Mouse (Mus musculus): ENCODE measurements around the gene Fggy.

Gene Fggy

DNA sequence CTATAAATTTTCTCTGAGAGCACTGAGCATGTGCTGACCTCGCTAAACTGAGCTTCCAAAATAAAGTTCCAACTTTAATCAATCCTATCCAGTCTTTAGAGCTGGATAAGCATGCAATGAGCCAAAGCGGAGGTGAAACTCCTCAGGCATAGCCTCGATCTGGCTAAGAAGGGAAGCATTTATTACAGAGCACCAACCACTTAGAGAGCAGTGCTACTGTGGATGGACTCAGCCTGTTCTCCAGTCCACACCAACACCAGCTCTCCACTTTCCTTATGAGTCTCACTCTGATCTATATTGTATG is 306.1 kb downstream of the Fggy start:
- in situ Hi-C loops (cut with MboI; ENCODE audit: low pct_unique_long_range_greater_than_20kb in 1 of 2, low sequenced_read_pairs in 2 of 2, unreplicated experiment in 1 of 2) = no loop called here

DNA sequence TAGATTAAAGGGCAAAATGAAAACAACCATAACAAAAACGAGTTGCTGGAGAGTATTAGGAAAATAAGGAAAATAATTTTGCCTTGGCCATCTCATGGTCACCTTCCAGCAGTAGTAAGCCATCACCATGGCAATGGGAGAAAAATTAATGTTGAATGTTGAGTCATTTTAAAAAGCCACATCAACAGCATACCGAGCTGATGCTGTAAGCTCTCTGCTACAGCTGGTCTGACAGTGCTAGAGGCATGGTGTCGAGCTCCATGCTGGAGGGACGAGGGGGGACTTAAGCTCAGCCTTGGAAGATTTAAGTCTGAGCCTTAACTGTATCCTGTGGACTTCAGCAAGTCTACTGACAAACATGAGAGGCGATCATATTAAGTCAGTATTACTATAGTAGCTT is 307.9 kb downstream of the Fggy start:
- in situ Hi-C loops (cut with MboI; ENCODE audit: low pct_unique_long_range_greater_than_20kb in 1 of 2, low sequenced_read_pairs in 2 of 2, unreplicated experiment in 1 of 2) = no loop called here

DNA sequence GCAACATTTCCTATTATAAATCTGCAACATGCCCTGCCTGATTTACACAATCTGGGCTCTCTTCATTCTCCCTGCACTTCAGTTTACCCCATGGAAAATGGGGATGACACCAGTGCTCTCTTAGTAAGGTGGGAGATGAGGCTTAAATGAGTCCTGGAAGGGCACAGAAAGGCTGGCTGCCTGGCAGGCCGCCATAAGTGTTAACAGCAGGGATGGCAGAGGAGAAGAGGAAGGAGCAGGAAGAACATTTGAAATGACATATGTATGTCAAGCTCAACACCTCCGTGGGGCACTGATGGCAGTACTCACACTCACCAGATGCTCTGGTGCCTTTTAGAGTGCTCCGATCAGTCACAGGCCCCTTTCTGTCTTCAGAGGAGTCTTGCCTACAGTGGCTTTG is 308.6 kb downstream of the Fggy start:
- in situ Hi-C loops (cut with MboI; ENCODE audit: low pct_unique_long_range_greater_than_20kb in 1 of 2, low sequenced_read_pairs in 2 of 2, unreplicated experiment in 1 of 2) = no loop called here

DNA sequence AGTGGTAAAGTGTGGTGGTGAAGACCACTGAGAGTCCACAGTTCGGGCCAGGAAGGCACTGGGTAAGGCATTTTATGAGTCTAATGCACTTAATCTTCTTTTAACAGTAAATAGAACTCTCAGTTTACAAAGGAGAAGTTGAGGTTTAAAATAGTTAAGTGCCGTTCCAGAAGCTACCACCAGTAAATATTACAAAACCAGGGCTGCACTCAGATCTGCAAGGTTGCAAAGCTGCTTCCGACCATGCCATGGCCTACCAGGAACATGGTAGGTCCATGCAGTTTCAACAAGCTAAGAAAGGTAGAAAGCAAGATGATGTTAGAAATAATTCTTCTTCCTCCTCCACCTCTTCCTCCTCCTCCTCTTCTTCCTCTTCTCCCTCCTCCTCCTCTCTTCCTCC is 309.8 kb downstream of the Fggy start:
- in situ Hi-C loops (cut with MboI; ENCODE audit: low pct_unique_long_range_greater_than_20kb in 1 of 2, low sequenced_read_pairs in 2 of 2, unreplicated experiment in 1 of 2) = no loop called here

DNA sequence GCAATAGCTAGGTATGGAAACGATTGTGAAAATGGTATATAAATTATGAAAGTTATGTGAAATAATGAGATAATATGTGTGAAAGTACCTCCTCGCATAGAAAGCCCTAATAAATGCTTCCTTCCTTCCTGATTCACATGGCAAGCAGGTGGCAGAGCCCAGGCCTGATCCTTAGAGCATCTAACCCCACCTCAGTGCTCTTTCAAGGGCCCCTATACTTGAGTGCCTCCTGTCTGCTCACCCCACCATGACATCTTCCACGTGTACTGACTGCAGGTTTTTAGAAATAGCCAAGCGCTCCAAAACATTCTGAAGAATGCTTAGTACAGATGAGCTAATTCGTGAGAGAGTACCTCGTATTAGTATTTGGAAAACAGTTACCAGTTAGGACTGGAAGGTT is 311.0 kb downstream of the Fggy start:
- in situ Hi-C loops (cut with MboI; ENCODE audit: low pct_unique_long_range_greater_than_20kb in 1 of 2, low sequenced_read_pairs in 2 of 2, unreplicated experiment in 1 of 2) = no loop called here

DNA sequence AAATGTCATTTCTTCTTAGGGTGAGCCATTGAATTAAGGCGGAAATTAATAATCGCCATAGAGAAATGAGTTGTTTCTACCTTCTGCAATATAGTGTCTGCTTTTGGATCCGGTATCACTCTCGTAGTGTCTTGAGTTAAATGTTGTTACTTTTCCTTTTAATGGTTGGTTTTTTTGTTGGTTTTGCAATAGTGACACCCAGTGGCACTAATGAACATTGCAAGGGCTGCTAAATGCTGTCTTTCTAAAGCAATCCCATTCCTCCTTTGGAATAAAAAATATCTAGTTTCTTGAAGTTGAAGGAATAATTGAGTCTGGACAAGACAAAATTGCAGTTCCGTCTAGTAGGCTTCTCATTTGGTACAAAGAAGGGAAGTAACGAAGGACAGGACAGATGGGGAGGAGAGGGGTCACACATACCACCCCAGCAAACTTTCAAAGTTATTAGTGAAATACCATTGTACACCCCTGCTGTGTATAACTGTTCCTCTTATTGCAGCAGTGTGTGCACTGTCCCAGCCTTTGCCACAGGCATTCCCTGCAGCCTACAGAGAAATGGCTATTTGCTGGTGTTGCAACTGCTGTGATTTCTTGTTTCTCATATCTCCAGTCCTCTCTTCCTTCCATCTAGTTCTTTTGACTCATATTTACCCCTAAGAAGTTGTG is 314.0 kb downstream of the Fggy start:
- in situ Hi-C loops (cut with MboI; ENCODE audit: low pct_unique_long_range_greater_than_20kb in 1 of 2, low sequenced_read_pairs in 2 of 2, unreplicated experiment in 1 of 2) = no loop called here

DNA sequence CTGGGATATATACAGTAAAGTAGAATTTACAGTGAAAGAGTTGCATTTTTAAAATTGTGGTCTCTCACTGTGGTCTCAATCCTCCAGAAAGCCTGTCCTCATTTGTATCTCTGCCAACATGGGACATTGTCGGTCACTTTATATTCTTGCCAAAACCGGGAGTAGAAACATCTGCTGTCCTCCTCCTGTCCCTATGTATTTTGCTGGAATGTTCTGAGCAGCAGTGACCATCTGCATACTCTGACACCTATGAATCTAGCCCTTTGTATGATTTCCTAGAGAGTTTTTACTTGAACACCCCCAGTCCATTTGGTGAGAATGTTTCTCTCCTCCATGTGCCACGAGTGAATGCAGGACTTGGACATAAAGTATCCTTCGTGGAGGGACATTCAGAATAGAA is 318.6 kb downstream of the Fggy start:
- in situ Hi-C loops (cut with MboI; ENCODE audit: low pct_unique_long_range_greater_than_20kb in 1 of 2, low sequenced_read_pairs in 2 of 2, unreplicated experiment in 1 of 2) = no loop called here

DNA sequence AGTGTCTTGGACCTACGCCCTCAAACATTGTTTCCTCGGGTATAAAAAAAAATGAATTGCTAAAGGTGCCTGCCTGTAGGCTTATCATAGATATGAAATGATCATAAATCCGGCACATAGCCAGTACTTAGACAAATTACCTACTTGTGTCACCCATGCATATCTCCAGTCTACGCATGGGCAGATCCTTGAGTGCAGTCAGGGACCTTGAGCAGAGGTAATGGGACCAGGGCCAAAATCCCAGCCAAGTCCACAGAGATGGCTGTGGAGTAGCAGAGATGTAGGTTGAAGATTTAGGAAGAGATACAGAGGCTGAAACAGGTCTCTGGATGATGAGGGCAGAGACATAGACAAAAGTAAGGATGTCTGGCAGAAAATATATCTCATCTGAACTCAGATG is 320.1 kb downstream of the Fggy start:
- in situ Hi-C loops (cut with MboI; ENCODE audit: low pct_unique_long_range_greater_than_20kb in 1 of 2, low sequenced_read_pairs in 2 of 2, unreplicated experiment in 1 of 2) = no loop called here

DNA sequence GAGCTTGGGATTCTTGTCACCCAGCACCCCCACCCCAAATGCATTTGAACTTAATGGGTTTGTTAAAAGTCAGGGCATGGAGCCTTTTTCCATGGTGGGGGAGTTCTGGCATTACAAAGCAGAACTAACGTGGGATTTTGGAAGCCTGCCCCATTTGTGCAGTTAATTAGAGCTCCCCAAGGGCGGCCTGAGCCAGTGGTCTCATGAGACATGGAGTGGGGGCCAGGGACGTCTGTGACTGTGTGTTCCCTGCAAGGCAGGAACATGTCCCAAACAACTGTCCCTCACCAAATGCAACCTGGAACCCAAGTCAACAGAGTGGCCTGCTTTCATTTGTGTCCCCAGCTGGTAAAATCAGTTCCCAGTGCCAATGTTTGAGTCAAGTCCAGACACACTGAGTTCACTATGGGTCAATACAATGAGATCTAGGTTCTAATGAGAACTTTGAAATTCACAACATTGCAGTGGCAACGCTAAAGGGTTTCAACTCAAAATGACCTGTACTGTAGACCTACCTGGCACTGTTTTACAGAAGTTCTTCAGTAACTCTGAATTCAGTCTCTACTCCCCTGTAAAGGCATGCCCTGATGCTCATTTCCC is 324.5 kb downstream of the Fggy start:
- in situ Hi-C loops (cut with MboI; ENCODE audit: low pct_unique_long_range_greater_than_20kb in 1 of 2, low sequenced_read_pairs in 2 of 2, unreplicated experiment in 1 of 2) = no loop called here

DNA sequence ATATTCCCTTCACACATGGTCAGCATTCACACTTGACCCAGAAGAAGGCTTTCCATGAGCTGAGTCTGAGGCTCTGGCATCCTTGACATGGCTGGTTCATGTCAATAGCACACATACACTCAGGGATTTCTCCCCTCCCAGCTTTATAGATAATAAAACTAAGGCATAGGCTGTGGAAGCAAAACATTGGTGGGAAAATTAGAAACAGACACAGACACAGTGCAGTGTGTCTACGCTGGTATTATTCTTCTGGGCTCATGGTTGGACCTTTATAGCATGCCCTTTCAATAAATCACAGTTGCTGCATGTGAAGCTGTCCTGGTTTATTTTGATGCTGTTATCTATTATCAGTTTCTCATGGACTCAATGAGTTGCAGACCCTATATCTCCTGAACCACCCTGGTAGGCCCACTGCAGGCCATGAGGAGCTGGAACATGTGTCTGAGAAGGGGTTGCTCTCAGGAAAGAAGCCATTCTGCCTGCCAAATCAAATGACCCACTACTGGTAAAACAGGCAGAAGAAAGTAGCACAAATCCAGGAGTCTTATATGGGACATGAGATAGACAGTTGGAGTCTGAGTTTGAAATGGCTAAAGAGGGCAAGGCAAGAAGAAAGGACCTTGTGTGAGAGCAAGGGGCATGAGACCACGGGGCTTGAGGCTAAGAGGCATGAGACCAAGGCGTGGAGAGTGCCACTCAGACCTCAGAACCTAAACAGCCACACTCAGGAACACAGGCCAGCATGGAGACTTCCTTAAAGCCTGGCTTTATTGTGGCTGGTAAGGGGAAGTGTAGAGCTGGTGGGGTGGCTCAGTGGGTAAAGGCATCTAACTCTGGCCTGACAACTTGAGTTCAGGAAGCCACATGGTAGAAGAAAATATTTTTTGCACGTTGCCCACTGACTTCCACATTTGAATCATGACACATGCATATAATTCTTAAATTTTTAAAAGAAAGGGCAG is 327.2 kb downstream of the Fggy start:
- in situ Hi-C loops (cut with MboI; ENCODE audit: low pct_unique_long_range_greater_than_20kb in 1 of 2, low sequenced_read_pairs in 2 of 2, unreplicated experiment in 1 of 2) = no loop called here

DNA sequence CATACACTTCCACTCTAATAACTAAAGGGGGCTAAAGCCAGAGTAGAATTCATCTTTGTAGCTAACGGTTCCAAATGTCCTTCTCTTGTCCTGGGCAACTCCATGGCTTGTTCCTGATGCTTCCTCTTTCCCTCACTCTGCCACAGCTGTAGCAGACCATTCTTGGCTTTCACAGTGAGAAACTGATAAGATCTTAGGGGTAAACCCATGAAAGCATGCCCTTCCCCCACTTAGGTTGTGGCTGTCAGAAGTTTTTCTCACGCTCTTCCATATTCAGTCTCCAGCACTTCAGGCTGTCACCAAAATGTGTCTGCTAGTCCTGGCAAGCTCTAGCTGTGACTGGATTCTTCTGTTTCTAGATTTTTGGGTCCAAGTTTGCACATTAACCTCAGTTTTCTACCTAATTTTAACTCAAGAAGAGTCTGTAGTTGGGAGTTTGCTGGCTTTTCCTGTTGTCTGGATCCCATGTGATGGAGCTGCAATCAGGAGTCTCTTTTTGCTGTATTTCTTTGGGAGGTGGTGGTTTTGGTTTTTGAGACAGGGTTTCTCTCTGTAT is 338.0 kb downstream of the Fggy start:
- in situ Hi-C loops (cut with MboI; ENCODE audit: low pct_unique_long_range_greater_than_20kb in 1 of 2, low sequenced_read_pairs in 2 of 2, unreplicated experiment in 1 of 2) = no loop called here

DNA sequence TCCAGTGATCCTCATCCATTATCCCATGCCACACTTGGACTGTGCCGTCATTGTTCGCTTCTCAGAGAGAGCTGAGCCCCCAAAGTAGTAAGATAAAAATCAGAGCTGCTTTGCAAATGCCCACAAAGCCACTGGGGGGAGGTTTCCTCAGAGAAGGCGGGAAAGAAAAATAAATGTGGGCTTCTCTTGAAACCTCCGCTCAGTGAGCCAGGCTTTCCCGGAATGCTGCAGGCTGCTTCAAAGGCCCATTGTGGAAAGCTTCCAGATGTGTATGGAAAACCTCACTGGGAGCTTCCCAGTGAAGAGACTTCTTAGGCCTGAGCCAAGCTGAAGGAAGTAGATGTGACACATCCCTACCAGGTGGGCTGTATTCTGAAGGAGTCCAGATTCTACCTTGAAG is 339.3 kb downstream of the Fggy start:
- in situ Hi-C loops (cut with MboI; ENCODE audit: low pct_unique_long_range_greater_than_20kb in 1 of 2, low sequenced_read_pairs in 2 of 2, unreplicated experiment in 1 of 2) = no loop called here

DNA sequence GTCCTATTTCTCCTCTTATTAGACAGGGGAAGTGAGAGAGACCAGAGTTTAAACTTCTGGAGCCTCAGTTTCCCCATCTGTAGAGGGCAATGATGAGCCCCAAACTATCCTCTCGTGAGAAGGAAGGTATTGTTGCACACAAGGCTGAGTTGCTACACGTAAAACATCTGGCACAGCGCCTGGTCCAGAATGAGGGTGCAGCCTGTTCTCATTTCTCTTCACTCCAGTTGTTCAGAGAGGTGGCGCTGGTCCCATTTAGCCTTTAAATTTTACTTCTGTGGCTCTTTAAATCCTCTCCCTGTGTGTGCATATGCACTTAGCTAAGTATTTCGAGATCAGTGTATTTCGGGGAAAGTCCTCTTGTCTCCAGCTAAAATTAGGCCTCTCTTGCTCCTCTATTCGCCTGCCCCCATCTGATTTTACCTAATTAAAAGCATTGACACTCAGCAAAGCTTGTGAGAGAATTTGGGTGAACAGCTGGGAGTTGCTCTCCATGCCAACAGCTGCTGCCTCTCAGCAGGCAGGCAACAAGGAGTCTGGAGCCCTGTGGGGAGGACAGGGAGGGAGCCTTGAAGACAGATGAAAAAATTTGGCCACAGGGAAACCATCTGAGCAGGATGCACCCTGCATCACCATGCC is 340.0 kb downstream of the Fggy start:
- in situ Hi-C loops (cut with MboI; ENCODE audit: low pct_unique_long_range_greater_than_20kb in 1 of 2, low sequenced_read_pairs in 2 of 2, unreplicated experiment in 1 of 2) = no loop called here

DNA sequence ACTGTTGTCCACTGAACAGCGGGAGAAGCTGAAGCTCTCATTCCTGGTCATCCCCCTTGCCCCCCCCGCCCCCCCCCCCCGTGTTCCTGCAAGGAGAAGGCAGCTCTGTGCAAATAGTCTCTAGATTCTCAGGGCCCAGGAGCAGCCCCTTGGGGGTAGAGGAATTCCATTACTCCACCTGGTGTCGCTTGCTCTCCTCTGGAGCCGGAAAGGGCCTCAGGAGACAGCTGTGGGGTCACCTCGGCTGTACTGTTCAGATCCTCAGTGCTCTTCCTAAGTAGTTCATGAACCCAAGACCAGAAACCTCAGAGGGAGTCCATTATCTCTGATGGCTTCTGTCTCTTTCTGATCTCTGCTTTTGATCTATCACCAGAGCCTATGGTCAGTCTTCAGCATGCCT is 341.4 kb downstream of the Fggy start:
- in situ Hi-C loops (cut with MboI; ENCODE audit: low pct_unique_long_range_greater_than_20kb in 1 of 2, low sequenced_read_pairs in 2 of 2, unreplicated experiment in 1 of 2) = no loop called here

DNA sequence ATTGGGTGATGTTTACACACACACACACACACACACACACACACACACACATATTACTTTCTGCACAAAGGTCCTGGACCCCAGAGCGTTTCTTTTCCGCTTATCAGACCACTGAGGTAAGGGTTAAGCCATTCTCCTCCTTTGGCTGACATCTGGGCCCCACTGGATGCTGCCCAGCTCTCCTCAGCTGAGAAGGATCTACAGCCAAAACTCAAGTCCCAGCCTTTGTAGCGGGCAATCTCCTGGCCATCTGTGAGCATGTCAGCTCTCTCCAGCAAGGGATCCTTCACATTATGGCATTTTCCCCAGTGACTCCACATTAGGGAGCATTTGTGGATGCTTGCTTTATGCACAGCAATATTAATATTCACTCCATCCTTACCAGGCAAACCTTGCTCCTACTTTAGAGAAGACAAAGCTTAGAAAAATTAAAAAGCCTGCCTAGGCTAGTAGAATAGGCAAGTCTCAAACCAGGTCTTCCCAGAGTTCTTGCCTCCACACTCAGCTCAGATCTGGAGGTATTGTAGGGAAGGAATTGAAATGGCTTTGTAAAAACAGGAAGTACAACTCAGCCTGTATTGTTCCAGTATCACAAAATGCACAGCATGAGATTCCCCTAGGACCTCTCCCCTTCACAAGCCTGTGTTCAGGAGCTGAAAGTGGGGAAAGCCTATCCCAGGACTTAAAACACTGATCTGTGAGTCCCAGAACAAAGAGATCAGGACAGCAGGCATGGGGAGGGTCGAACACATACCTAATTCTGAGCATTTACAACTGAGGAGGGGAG is 342.8 kb downstream of the Fggy start:
- in situ Hi-C loops (cut with MboI; ENCODE audit: low pct_unique_long_range_greater_than_20kb in 1 of 2, low sequenced_read_pairs in 2 of 2, unreplicated experiment in 1 of 2) = loop anchor here in 1 of 2 experiments (25.0 kb wide), 1 partner anchor 888 kb away; no protein-coding TSS in a partner anchor

DNA sequence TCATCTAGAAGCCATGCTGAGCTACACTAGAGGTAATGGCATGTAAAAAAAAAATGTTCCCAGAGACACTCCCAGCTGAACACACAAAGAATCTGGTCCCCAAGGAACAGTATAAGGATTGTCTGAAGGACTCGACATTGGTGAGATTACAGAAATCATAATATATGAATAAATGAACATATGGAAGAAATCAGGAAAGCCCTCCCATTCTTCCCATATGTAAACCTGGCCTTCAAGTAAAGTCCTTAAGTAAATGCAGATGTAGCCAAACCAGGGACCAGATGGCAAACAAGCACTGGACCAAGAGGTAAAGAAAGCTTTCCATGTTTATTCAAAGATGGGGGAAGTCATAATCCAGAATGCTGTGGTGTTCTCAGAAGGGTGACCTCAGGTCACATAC is 343.5 kb downstream of the Fggy start:
- in situ Hi-C loops (cut with MboI; ENCODE audit: low pct_unique_long_range_greater_than_20kb in 1 of 2, low sequenced_read_pairs in 2 of 2, unreplicated experiment in 1 of 2) = loop anchor here in 1 of 2 experiments (25.0 kb wide), 1 partner anchor 889 kb away; no protein-coding TSS in a partner anchor

DNA sequence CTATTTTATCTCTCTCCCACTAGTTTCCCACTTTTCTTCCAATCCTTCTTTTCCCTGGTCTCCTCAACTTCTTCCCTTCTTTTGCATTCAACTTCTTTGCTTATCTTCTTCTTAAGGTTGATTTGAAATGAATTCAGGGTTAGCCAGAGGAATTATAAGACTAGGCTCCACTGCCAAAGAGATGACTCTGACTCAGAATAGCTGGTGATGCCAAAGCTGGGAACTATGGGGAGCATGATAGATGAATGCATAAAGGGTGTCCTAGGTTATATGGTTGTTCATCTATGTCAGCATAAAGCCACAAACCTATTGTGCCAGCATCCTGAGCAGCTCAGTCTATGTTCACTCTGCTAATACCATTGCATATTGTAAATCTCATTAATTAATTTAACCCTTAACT is 348.8 kb downstream of the Fggy start:
- in situ Hi-C loops (cut with MboI; ENCODE audit: low pct_unique_long_range_greater_than_20kb in 1 of 2, low sequenced_read_pairs in 2 of 2, unreplicated experiment in 1 of 2) = loop anchor here in 1 of 2 experiments (25.0 kb wide), 1 partner anchor 894 kb away; no protein-coding TSS in a partner anchor
